Mouse (Mus musculus): ENCODE measurements around the gene Dlg2.

GRCm38 (mm10) chr7:92196004-92196403 is 1719.5 kb downstream of the Dlg2 start:
- TF ChIP-seq CTCF (IDR thresholded peaks at IDR 0.05; ENCODE audit: low read depth, low read length) (no peak), POLR2A (IDR thresholded peaks at IDR 0.05; ENCODE audit: borderline replicate concordance, low read depth, low read length) (no peak)

Data from bone marrow macrophage, adult 2 months (primary cell).